Mouse (Mus musculus): ENCODE data around the gene Map4k2. TPM values are rescaled to one million over a fixed set of nuclear protein-coding genes. Genes with fewer than 3 reads are reported as not detected.

Gene Map4k2
- polyA plus RNA-seq, 1 experiment from 2014 or later: 21.2 TPM

GRCm38 (mm10) chr19:6392743-6393393, 51.9 kb downstream of the Map4k2 start:
- 95% methylated on average over 14 of the region's 14 CpGs for WGBS
- Histone ChIP-seq H3K4me2 (ENCODE audit: low read length) (no peak overlapping the region), H3K4me3 (replicated peaks; ENCODE audit: low read length) (no peak overlapping the region), H3K36me3 (ENCODE audit: control insufficient read depth, insufficient read depth) (no peaks in the 10 kb centered on the region), H3K4me1 (replicated peaks; ENCODE audit: control insufficient read depth, insufficient read depth, low read length) (peaks cover 7% of the 10 kb centered on the region), H3K9me3 (ENCODE audit: control insufficient read depth, low read length) (no peaks in the 10 kb centered on the region), H3K9ac (replicated peaks; ENCODE audit: low read depth, low read length) (no peak overlapping the region), H3K27ac (ENCODE audit: low read length) (no peak overlapping the region), H3K27me3 (replicated peaks; ENCODE audit: control insufficient read depth, insufficient read depth, low read length) (no peaks in the 10 kb centered on the region)
- no peak for ATAC-seq

- no peak overlapping the region for H3K4me2 ChIP-seq (ENCODE audit: low read length)
- ATAC-seq: no peak
- WGBS: 93% methylated on average over 16 of the region's 16 CpGs
These were observed 52.7 kb downstream of the Map4k2 start for GRCm38 (mm10) chr19:6393637-6394036.

GRCm38 (mm10) chr19:6396237-6396636, 55.3 kb downstream of the Map4k2 start:
- Histone ChIP-seq H3K27ac (ENCODE audit: low read length) (no peak overlapping the region), H3K4me2 (ENCODE audit: low read length) (no peak overlapping the region), H3K9ac (replicated peaks; ENCODE audit: low read depth, low read length) (no peak overlapping the region), H3K4me3 (replicated peaks; ENCODE audit: low read length) (no peak overlapping the region), H3K4me1 (replicated peaks; ENCODE audit: control insufficient read depth, insufficient read depth, low read length) (peaks cover 27% of the 10 kb centered on the region), H3K27me3 (replicated peaks; ENCODE audit: control insufficient read depth, insufficient read depth, low read length) (peaks cover 10% of the 10 kb centered on the region), H3K9me3 (ENCODE audit: control insufficient read depth, low read length) (no peaks in the 10 kb centered on the region), H3K36me3 (ENCODE audit: control insufficient read depth, insufficient read depth) (no peaks in the 10 kb centered on the region)
- ATAC-seq: no peak
- 75% methylated on average over 5 of the region's 5 CpGs for WGBS

More at GRCm38 (mm10) chr19:6393637-6394036, 52.7 kb downstream of the Map4k2 start:
- Histone ChIP-seq H3K4me1 (replicated peaks; ENCODE audit: control insufficient read depth, insufficient read depth, low read length) (peaks cover 13% of the 10 kb centered on the region), H3K27me3 (replicated peaks; ENCODE audit: control insufficient read depth, insufficient read depth, low read length) (no peaks in the 10 kb centered on the region), H3K4me3 (replicated peaks; ENCODE audit: low read length) (no peak overlapping the region), H3K36me3 (ENCODE audit: control insufficient read depth, insufficient read depth) (no peaks in the 10 kb centered on the region), H3K27ac (ENCODE audit: low read length) (no peak overlapping the region), H3K9ac (replicated peaks; ENCODE audit: low read depth, low read length) (no peak overlapping the region), H3K9me3 (ENCODE audit: control insufficient read depth, low read length) (no peaks in the 10 kb centered on the region)

- no peak overlapping the region for H3K27ac ChIP-seq (ENCODE audit: low read length)
- WGBS: 90% methylated on average over 22 of the region's 22 CpGs
These were observed 56.8 kb downstream of the Map4k2 start for GRCm38 (mm10) chr19:6397582-6398249.

GRCm38 (mm10) chr19:6398447-6399284, 57.7 kb downstream of the Map4k2 start:
- under 1% methylated on average over 38 of the region's 39 CpGs for WGBS
- H3K27ac ChIP-seq (ENCODE audit: low read length): peak overlapping the region; percentile 62
- H3K4me1 ChIP-seq (replicated peaks; ENCODE audit: control insufficient read depth, insufficient read depth, low read length): peaks cover 33% of the 10 kb centered on the region
- peak; percentile 73 for ATAC-seq
- H3K9ac ChIP-seq (replicated peaks; ENCODE audit: low read depth, low read length): peak overlapping the region; percentile 65
- H3K27me3 ChIP-seq (replicated peaks; ENCODE audit: control insufficient read depth, insufficient read depth, low read length): peaks cover 10% of the 10 kb centered on the region
- peak overlapping the region; percentile 68 for H3K4me3 ChIP-seq (replicated peaks; ENCODE audit: low read length)
- peak overlapping the region; percentile 94 for H3K4me2 ChIP-seq (ENCODE audit: low read length)
- H3K9me3 ChIP-seq (ENCODE audit: control insufficient read depth, low read length): no peaks in the 10 kb centered on the region
- no peaks in the 10 kb centered on the region for H3K36me3 ChIP-seq (ENCODE audit: control insufficient read depth, insufficient read depth)

More at GRCm38 (mm10) chr19:6397582-6398249, 56.8 kb downstream of the Map4k2 start:
- Histone ChIP-seq H3K36me3 (ENCODE audit: control insufficient read depth, insufficient read depth) (no peaks in the 10 kb centered on the region), H3K9me3 (ENCODE audit: control insufficient read depth, low read length) (no peaks in the 10 kb centered on the region), H3K4me3 (replicated peaks; ENCODE audit: low read length) (no peak overlapping the region), H3K4me1 (replicated peaks; ENCODE audit: control insufficient read depth, insufficient read depth, low read length) (peaks cover 33% of the 10 kb centered on the region), H3K27me3 (replicated peaks; ENCODE audit: control insufficient read depth, insufficient read depth, low read length) (peaks cover 10% of the 10 kb centered on the region), H3K4me2 (ENCODE audit: low read length) (no peak overlapping the region), H3K9ac (replicated peaks; ENCODE audit: low read depth, low read length) (no peak overlapping the region)
- no peak for ATAC-seq

- peak within 1 kb of the TSS; percentile 65 for H3K9ac ChIP-seq (replicated peaks; ENCODE audit: low read depth, low read length)
- peak within 1 kb of the TSS; percentile 94 for H3K4me2 ChIP-seq (ENCODE audit: low read length)
- H3K27ac ChIP-seq (ENCODE audit: low read length): peak within 1 kb of the TSS; percentile 62
- peak; percentile 49 for ATAC-seq
- peaks cover 10% of the 10 kb centered on the region for H3K27me3 ChIP-seq (replicated peaks; ENCODE audit: control insufficient read depth, insufficient read depth, low read length)
- peak within 1 kb of the TSS; percentile 68 for H3K4me3 ChIP-seq (replicated peaks; ENCODE audit: low read length)
- H3K9me3 ChIP-seq (ENCODE audit: control insufficient read depth, low read length): no peaks in the 10 kb centered on the region
- H3K36me3 ChIP-seq (ENCODE audit: control insufficient read depth, insufficient read depth): no peaks in the 10 kb centered on the region
- peaks cover 33% of the 10 kb centered on the region for H3K4me1 ChIP-seq (replicated peaks; ENCODE audit: control insufficient read depth, insufficient read depth, low read length)
- under 1% methylated on average over 61 of the region's 87 CpGs for WGBS
These were observed 58.6 kb downstream of the Map4k2 start, which contains the start of gene Rasgrp2 for GRCm38 (mm10) chr19:6399285-6400095. TSS of gene Rasgrp2 (plus strand) at chr19:6399340.

- peak overlapping the region; percentile 94 for H3K4me2 ChIP-seq (ENCODE audit: low read length)
- no peak overlapping the region for H3K27ac ChIP-seq (ENCODE audit: low read length)
- peaks cover 10% of the 10 kb centered on the region for H3K27me3 ChIP-seq (replicated peaks; ENCODE audit: control insufficient read depth, insufficient read depth, low read length)
- no peak for ATAC-seq
- no peaks in the 10 kb centered on the region for H3K36me3 ChIP-seq (ENCODE audit: control insufficient read depth, insufficient read depth)
- H3K9ac ChIP-seq (replicated peaks; ENCODE audit: low read depth, low read length): peak overlapping the region; percentile 65
- H3K4me3 ChIP-seq (replicated peaks; ENCODE audit: low read length): peak overlapping the region; percentile 68
- peaks cover 33% of the 10 kb centered on the region for H3K4me1 ChIP-seq (replicated peaks; ENCODE audit: control insufficient read depth, insufficient read depth, low read length)
- WGBS: 3% methylated on average over 29 of the region's 29 CpGs
- H3K9me3 ChIP-seq (ENCODE audit: control insufficient read depth, low read length): no peaks in the 10 kb centered on the region
These were observed 59.5 kb downstream of the Map4k2 start for GRCm38 (mm10) chr19:6400096-6401086.
